Mouse (Mus musculus): ENCODE data around the gene Spaca5.

The Spaca5 gene

DNA sequence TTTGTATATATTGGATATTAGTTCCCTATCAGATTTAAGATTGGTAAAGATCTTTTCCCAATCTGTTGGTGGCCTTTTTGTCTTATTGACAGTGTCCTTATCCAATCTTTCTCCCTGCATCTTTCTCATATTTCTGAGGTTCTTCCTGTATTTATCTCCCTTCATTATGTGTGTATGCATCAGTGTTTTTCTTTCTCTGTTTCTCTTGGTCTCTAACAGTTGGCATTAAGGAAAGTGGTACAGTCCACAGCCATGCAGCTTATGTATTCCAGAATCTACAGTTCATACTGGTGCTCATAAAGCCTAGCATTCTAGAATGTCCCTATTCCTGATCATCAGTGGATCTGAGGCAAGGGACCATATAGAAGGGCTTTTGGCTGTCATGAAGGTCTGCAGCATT lies at the start of gene Spaca5:
Spaca5 (plus strand) TSS at position 301 of the 400 bp plus-strand sequence.
- no peak for DNase-seq

- no peak for DNase-seq
Observed at GRCm38 (mm10) chrX:21061460-21061859, 6.7 kb upstream of the Spaca5 start.

DNA sequence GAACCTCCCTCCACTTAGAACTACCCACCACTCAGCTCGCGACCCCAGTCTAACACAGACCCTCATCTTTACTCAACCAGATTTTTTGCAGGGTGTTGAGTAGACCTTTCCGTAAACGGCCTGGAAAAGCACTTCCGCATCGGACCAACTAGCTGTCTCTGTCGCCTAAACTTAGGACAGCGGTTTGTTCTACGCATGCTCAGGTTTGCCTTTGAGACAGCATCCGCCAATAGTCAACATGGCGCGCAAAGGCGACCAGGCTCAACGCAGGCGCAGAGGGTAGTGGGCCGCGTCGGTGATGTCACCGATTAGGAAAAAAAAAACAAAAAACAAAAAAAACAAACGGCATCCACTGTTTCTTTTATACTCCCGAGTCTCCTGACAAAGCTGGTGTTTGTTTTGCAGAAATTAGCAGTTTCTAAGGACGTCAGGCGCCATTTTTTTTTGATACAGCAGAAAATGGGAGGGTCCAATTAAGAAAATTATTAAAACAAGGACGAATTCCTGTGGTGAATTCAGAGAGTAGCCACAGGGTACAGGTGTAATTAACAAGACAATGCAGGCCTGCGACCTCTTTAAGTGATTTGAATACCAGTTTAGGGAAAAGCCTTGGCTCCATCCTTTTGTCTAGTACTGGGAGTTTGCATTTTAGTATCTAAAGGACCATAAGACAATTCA lies 6.2 kb upstream of the Spaca5 start, which contains the start of gene Zfp182:
Zfp182 (minus strand) TSS at position 451 of the 678 bp plus-strand sequence.
- peak; percentile 73 to 84 for DNase-seq

DNA sequence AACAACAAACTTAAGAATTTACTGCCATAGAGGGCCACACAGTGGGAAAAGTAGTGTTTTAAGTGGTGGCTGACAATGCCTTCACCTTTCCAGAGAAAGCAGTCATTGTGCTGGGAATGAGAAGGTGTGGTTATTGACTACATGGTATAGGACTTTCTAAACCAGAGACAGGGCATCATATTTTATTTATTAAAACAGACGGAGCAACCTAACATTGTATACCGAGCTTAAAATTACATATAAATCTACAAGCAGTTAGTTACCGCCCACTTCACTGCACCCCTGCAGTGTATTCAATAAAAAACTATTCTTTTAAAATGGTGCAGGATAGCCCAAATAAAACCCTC lies 5.7 kb upstream of the Spaca5 start:
- no peak for DNase-seq

GRCm38 (mm10) chrX:21088645-21088982 lies 20.4 kb downstream of the Spaca5 start:
- DNase-seq = no peak

- DNase-seq = peak; percentile 70 to 79
Observed at GRCm38 (mm10) chrX:21088983-21089866, 21.0 kb downstream of the Spaca5 start, which contains the start of gene Zfp300. TSS of gene Zfp300 (minus strand) at chrX:21089527.

GRCm38 (mm10) chrX:21089867-21090239 lies 21.6 kb downstream of the Spaca5 start:
- peak in 1 of 2 experiments; percentile 10 for DNase-seq

DNA sequence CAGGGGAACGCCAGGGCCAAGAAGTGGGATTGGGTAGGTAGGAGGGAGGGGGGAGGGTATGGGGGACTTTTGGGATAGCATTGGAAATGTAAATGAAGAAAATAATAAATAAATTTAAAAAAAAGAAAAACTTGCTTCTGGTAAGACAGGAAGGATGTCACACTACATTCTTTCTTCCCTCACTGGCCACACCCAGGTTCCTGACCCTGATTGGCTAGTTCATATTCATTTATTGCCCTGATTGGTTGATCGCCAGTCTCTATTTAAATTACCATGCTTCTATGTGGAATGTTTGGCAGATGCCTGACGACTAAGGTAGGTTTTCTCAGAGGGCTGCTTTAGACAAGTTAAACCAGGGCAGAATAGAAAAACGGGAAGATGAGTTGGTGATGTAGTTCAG lies 47.3 kb downstream of the Spaca5 start, which contains the start of gene Ssxa1:
Ssxa1 (plus strand) TSS at position 301 of the 400 bp plus-strand sequence.
- DNase-seq = no peak

Data from cerebellum, postnatal 25 days (tissue).